Mouse (Mus musculus): ENCODE measurements around the gene Cdcp2. TPM values are rescaled to one million over a fixed set of nuclear protein-coding genes. Genes with fewer than 3 reads are reported as not detected.
"Not testable (repeated sequence)": the region's sequence is repeated elsewhere in the genome, so short reads cannot be mapped to it uniquely, and the experiment has no call there.

Cdcp2 gene
- polyA plus RNA-seq, 1 experiment from 2014 or later, result not detected

DNA sequence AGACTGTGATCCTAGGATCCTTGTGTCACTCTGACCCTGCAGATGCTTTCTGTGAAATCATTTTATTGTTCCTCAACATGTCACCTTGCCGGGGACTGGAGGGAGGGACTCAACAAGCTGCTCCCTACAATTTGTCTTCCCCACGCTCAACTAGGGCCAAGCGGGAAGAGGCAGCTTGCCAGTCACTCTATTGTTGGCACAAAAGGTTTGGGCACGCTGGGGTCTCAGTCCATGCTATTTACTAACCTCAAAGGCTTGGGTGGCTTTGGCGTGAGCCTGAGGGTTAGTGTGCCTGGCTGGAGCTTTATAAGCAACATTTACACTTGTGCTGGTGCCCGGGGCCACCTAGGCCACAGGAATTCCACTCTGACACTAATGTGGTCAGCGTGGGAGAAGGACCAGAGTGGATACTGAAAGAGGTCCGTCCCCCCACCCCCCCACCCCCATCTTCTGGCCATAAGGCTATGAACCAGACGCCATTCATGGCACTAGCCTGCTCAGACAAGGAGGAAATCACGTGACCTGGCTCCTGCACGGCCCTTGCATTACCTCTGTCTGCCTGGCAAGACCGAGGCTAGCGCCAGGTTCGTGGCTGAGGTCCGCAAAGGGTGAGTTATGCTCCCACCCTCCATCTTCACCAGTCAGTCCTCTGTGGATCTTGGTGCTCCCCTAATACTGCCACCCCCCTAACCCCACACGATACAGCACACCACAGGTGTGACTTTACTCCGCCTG is 2.3 kb downstream of the Cdcp2 start:
- H3K36me3 ChIP-seq (ENCODE audit: control insufficient read depth, insufficient read depth, low read length), result no peaks in the 10 kb centered on the region
- H3K4me3 ChIP-seq (replicated peaks; ENCODE audit: low read depth, low read length), result no peak overlapping the region
- DNase-seq (no peak), ATAC-seq (ENCODE audit: low FRiP score, low TSS enrichment) (no peak)
- 79% methylated on average over 17 of the region's 17 CpGs for WGBS
- H3K4me2 ChIP-seq (ENCODE audit: low read length), result no peak overlapping the region
- no peak overlapping the region for H3K27ac ChIP-seq (replicated peaks; ENCODE audit: low read depth, low read length)
- no peaks in the 10 kb centered on the region for H3K9me3 ChIP-seq (ENCODE audit: control insufficient read depth, low read length)
- H3K27me3 ChIP-seq (ENCODE audit: control insufficient read depth, insufficient read depth, low read length), result no peaks in the 10 kb centered on the region
- no peak overlapping the region for H3K9ac ChIP-seq (replicated peaks; ENCODE audit: low read length)
- peaks cover 16% of the 10 kb centered on the region; the same call in 1 of the 2 replicates for H3K4me1 ChIP-seq (ENCODE audit: control insufficient read depth, insufficient read depth, low read length)

DNA sequence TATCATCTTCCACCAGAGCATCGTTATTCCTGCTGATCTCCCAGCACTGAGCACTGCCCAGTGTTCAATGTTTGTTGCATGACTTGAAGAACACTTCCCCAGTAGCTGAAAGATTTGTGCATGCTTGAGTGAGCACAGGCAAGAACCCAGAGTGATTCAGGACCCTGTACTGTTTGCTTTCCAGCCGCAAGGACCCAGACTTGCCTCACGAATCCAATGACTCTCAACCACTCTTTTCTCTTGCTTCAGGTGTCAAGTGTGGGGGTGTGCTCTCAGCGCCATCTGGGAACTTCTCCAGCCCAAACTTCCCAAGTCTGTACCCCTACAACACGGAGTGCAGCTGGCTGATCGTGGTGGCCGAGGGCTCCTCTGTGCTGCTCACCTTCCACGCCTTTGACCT is 5.5 kb downstream of the Cdcp2 start:
- Histone ChIP-seq H3K27me3 (ENCODE audit: control insufficient read depth, insufficient read depth, low read length) (no peaks in the 10 kb centered on the region), H3K4me1 (ENCODE audit: control insufficient read depth, insufficient read depth, low read length) (peaks cover 7% of the 10 kb centered on the region; the same call in 1 of the 2 replicates), H3K4me3 (replicated peaks; ENCODE audit: low read depth, low read length) (no peak overlapping the region), H3K9me3 (ENCODE audit: control insufficient read depth, low read length) (no peaks in the 10 kb centered on the region), H3K4me2 (ENCODE audit: low read length) (no peak overlapping the region), H3K9ac (replicated peaks; ENCODE audit: low read length) (no peak overlapping the region), H3K27ac (replicated peaks; ENCODE audit: low read depth, low read length) (no peak overlapping the region), H3K36me3 (ENCODE audit: control insufficient read depth, insufficient read depth, low read length) (no peaks in the 10 kb centered on the region)
- no peak for ATAC-seq (ENCODE audit: low FRiP score, low TSS enrichment)
- DNase-seq, result no peak
- WGBS, result 83% methylated on average over 8 of the region's 8 CpGs

DNA sequence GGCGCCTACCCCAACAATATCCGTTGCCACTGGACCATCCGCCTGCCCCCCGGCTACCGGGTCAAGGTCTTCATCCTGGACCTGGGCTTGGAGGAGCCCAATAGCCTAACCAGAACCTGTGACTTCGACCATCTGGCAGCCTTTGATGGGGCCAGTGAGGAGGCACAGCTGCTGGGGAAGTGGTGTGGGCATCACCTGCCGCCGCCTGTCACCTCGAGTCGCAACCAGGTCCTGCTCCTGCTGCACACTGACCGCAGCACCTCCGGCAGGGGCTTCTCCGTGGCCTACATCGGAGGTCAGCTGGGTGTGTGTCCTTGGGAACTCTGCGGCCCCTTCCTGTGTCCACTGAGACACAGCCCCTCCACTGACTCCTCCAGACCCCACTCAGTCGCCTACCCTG is 10.1 kb downstream of the Cdcp2 start:
- H3K27ac ChIP-seq (replicated peaks; ENCODE audit: low read depth, low read length), result no peak overlapping the region
- no peak for DNase-seq
- WGBS, result 92% methylated on average over 16 of the region's 16 CpGs
- no peak overlapping the region for H3K9ac ChIP-seq (replicated peaks; ENCODE audit: low read length)
- no peaks in the 10 kb centered on the region for H3K27me3 ChIP-seq (ENCODE audit: control insufficient read depth, insufficient read depth, low read length)
- peaks cover 13% of the 10 kb centered on the region for H3K4me1 ChIP-seq (ENCODE audit: control insufficient read depth, insufficient read depth, low read length)
- no peaks in the 10 kb centered on the region for H3K9me3 ChIP-seq (ENCODE audit: control insufficient read depth, low read length)
- H3K4me3 ChIP-seq (replicated peaks; ENCODE audit: low read depth, low read length), result no peak overlapping the region
- ATAC-seq (ENCODE audit: low FRiP score, low TSS enrichment), result no peak
- no peaks in the 10 kb centered on the region for H3K36me3 ChIP-seq (ENCODE audit: control insufficient read depth, insufficient read depth, low read length)
- no peak overlapping the region for H3K4me2 ChIP-seq (ENCODE audit: low read length)

DNA sequence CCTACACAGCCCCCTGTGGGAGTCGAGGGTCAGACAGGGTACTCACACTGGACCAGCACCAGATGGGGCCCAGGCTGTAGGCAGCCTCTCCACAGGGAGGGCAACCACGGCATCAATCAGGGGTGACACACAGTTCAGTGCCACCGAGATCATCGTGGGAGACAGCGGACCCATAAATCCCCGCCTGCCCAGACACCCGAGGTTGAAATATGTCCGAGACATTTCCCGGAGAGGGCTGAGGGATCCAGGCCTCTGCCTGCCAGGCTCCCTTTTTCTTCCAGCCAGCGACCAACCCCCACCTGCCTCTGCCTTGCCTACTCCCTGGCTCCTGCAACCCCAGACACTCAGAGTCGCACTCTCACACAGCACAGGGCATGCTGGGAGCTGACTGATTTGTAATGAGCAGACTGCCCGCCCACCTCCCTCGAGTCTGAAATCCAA is 11.6 kb downstream of the Cdcp2 start:
- WGBS, result 46% methylated on average over 13 of the region's 13 CpGs
- Histone ChIP-seq H3K9me3 (ENCODE audit: control insufficient read depth, low read length) (no peaks in the 10 kb centered on the region), H3K27me3 (ENCODE audit: control insufficient read depth, insufficient read depth, low read length) (no peaks in the 10 kb centered on the region), H3K9ac (replicated peaks; ENCODE audit: low read length) (no peak overlapping the region), H3K4me2 (ENCODE audit: low read length) (no peak overlapping the region), H3K4me1 (ENCODE audit: control insufficient read depth, insufficient read depth, low read length) (peaks cover 13% of the 10 kb centered on the region), H3K4me3 (replicated peaks; ENCODE audit: low read depth, low read length) (no peak overlapping the region), H3K36me3 (ENCODE audit: control insufficient read depth, insufficient read depth, low read length) (no peaks in the 10 kb centered on the region), H3K27ac (replicated peaks; ENCODE audit: low read depth, low read length) (0 out of 2 replicates have a peak overlapping the region, but pooled peaks have one; percentile 32)
- ATAC-seq (ENCODE audit: low FRiP score, low TSS enrichment) (no peak), DNase-seq (peak; percentile 35)

DNA sequence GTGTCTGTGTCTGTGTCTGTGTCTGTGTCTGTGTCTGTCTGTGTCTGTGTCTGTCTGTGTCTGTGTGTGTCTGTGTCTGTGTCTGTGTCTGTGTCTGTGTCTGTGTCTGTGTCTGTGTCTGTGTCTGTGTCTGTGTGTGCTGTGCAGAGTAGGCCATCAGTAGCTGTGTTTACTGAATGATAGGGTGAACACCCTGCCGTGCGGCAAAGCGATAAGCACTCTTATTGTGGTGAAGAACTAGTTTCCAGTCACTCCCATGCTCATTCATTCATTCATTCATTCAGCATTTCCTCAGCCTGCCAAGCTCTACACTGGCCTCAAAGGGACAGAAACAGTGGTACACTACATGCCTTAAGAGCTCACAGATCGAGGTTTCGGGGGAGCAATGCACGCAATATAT is 12.5 kb downstream of the Cdcp2 start:
- not testable (repeated sequence) for ATAC-seq (ENCODE audit: low FRiP score, low TSS enrichment); H3K4me3 ChIP-seq (replicated peaks; ENCODE audit: low read depth, low read length); H3K9ac ChIP-seq (replicated peaks; ENCODE audit: low read length); DNase-seq; H3K27me3 ChIP-seq (ENCODE audit: control insufficient read depth, insufficient read depth, low read length); H3K36me3 ChIP-seq (ENCODE audit: control insufficient read depth, insufficient read depth, low read length); H3K4me2 ChIP-seq (ENCODE audit: low read length); H3K9me3 ChIP-seq (ENCODE audit: control insufficient read depth, low read length); H3K27ac ChIP-seq (replicated peaks; ENCODE audit: low read depth, low read length)
- WGBS, result 95% methylated on average over 6 of the region's 6 CpGs
- H3K4me1 ChIP-seq (ENCODE audit: control insufficient read depth, insufficient read depth, low read length), result peaks cover 16% of the 10 kb centered on the region

DNA sequence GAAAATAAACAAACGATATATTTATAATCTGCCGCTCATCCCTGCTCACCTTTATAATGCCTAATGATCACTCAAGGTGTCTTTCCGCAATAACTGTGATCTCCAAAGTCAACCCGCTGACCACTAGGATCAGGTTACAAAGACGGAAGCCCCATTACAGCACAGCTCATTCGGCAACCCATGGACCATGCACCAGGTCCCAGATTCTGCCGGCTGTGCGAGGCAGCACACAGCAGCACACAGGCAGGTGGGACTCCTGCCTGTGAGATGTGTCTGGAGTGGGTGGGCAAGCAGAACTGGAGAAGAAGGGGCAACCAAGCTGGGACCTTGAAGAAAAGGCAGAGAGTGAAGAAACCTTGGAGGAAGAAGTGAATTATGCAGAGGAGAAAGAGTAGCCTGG is 17.6 kb downstream of the Cdcp2 start:
- Histone ChIP-seq H3K36me3 (ENCODE audit: control insufficient read depth, insufficient read depth, low read length) (no peaks in the 10 kb centered on the region), H3K4me1 (ENCODE audit: control insufficient read depth, insufficient read depth, low read length) (0 out of 2 replicates have a peak, but pooled peaks cover 3% of the 10 kb centered on the region), H3K9ac (replicated peaks; ENCODE audit: low read length) (no peak overlapping the region), H3K27me3 (ENCODE audit: control insufficient read depth, insufficient read depth, low read length) (no peaks in the 10 kb centered on the region), H3K4me3 (replicated peaks; ENCODE audit: low read depth, low read length) (no peak overlapping the region), H3K27ac (replicated peaks; ENCODE audit: low read depth, low read length) (no peak overlapping the region), H3K4me2 (ENCODE audit: low read length) (no peak overlapping the region), H3K9me3 (ENCODE audit: control insufficient read depth, low read length) (no peaks in the 10 kb centered on the region)
- no peak for DNase-seq
- WGBS, result 49% methylated on average over 8 of the region's 8 CpGs
- ATAC-seq (ENCODE audit: low FRiP score, low TSS enrichment), result no peak

DNA sequence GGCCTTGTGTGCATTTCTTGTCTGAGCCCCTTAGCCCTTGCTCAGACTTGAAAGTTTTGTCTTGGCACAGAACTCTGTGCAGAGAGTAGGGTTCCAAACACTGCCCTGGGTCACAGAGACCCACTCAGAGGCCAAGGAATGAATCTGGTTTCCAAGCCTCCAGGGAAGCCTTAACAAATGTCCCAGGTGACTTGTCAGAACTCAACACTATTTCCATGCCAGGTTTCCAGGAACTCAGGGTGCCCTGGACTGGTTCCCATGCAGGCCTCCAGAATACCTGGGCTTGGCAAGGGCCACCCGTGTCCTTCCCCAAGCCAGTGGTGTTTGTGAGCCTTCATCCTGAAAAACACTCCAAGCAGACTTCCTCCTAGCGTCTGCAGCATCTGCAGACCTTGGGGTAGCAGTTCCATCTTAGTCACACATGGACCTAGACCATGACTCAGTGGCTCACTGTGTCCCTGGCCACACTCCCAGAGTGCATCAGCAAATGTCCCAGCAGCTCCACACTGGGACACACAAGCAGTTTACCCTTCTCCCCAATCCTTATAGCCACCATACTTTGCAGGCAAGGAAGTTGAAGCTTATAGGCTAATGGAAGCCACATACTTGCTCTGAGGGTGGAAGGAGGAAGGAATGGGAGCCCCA is 21.2 kb downstream of the Cdcp2 start:
- H3K27me3 ChIP-seq (ENCODE audit: control insufficient read depth, insufficient read depth, low read length), result no peaks in the 10 kb centered on the region
- H3K9ac ChIP-seq (replicated peaks; ENCODE audit: low read length), result no peak overlapping the region
- H3K4me1 ChIP-seq (ENCODE audit: control insufficient read depth, insufficient read depth, low read length), result 0 out of 2 replicates have a peak, but pooled peaks cover 6% of the 10 kb centered on the region
- no peak overlapping the region for H3K4me3 ChIP-seq (replicated peaks; ENCODE audit: low read depth, low read length)
- no peaks in the 10 kb centered on the region for H3K9me3 ChIP-seq (ENCODE audit: control insufficient read depth, low read length)
- no peak overlapping the region for H3K27ac ChIP-seq (replicated peaks; ENCODE audit: low read depth, low read length)
- no peaks in the 10 kb centered on the region for H3K36me3 ChIP-seq (ENCODE audit: control insufficient read depth, insufficient read depth, low read length)
- DNase-seq, result no peak
- H3K4me2 ChIP-seq (ENCODE audit: low read length), result no peak overlapping the region
- no peak for ATAC-seq (ENCODE audit: low FRiP score, low TSS enrichment)
- WGBS, result 82% methylated on average over 2 of the region's 2 CpGs

DNA sequence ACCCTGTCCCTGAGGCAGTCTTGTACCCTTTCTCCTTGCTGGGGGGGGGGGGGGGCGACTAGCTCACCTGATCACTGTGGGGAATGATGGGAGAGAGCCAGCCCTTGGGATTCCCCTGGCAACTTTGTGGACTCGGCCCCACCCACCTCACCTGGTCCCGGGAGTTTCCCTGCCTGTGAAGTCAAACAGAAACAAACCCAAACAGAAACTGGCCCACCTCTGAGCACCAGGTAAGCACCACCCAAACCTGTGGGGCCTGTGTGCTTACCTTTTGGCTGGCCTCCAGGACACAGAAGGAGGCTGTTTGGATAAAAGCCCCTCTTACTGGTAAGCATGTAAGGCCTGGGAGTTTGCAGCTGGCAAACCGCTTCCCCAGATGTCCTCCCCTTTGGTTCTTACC is 22.4 kb downstream of the Cdcp2 start:
- Histone ChIP-seq H3K27ac (replicated peaks; ENCODE audit: low read depth, low read length) (no peak overlapping the region), H3K9me3 (ENCODE audit: control insufficient read depth, low read length) (no peaks in the 10 kb centered on the region), H3K36me3 (ENCODE audit: control insufficient read depth, insufficient read depth, low read length) (no peaks in the 10 kb centered on the region), H3K4me1 (ENCODE audit: control insufficient read depth, insufficient read depth, low read length) (0 out of 2 replicates have a peak, but pooled peaks cover 3% of the 10 kb centered on the region), H3K4me2 (ENCODE audit: low read length) (no peak overlapping the region), H3K27me3 (ENCODE audit: control insufficient read depth, insufficient read depth, low read length) (no peaks in the 10 kb centered on the region), H3K4me3 (replicated peaks; ENCODE audit: low read depth, low read length) (no peak overlapping the region), H3K9ac (replicated peaks; ENCODE audit: low read length) (no peak overlapping the region)
- no peak for DNase-seq
- 59% methylated on average over 4 of the region's 4 CpGs for WGBS
- no peak for ATAC-seq (ENCODE audit: low FRiP score, low TSS enrichment)

DNA sequence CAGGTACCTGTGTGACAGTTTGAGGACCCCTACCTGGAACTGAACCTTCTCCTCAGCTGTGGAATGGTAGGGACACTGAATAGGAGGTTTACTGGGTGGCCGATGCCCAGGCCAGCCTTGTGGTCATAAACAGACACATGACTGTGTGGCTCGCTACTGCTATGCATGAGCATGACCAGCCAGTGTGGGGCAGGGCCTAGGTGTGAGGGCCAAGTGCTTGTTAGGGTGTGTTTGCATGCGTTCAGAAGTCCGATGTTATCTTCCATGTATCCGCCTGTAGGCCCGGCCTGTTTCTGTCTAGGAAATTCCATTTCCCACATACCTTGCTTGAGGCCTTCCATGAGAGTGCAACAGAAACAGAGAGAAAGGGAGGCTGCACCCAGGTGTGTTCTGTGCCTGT is 24.0 kb downstream of the Cdcp2 start:
- H3K27ac ChIP-seq (replicated peaks; ENCODE audit: low read depth, low read length), result peak overlapping the region; percentile 55; the same call in 1 of the 2 replicates

More for the DNA sequence above, 24.0 kb downstream of the Cdcp2 start:
- H3K4me3 ChIP-seq (replicated peaks; ENCODE audit: low read depth, low read length), result no peak overlapping the region
- WGBS, result 95% methylated on average over 6 of the region's 6 CpGs
- H3K4me1 ChIP-seq (ENCODE audit: control insufficient read depth, insufficient read depth, low read length), result 0 out of 2 replicates have a peak, but pooled peaks cover 7% of the 10 kb centered on the region
- DNase-seq (no peak), ATAC-seq (ENCODE audit: low FRiP score, low TSS enrichment) (no peak)
- no peak overlapping the region for H3K9ac ChIP-seq (replicated peaks; ENCODE audit: low read length)
- no peaks in the 10 kb centered on the region for H3K27me3 ChIP-seq (ENCODE audit: control insufficient read depth, insufficient read depth, low read length)
- H3K9me3 ChIP-seq (ENCODE audit: control insufficient read depth, low read length), result no peaks in the 10 kb centered on the region
- no peak overlapping the region for H3K4me2 ChIP-seq (ENCODE audit: low read length)
- no peaks in the 10 kb centered on the region for H3K36me3 ChIP-seq (ENCODE audit: control insufficient read depth, insufficient read depth, low read length)

Data from midbrain, embryonic 14.5 days (tissue).